Mouse (Mus musculus): Measurements from ENCODE around the gene Cks1b. TPM values are rescaled to one million over a fixed set of nuclear protein-coding genes. Genes with fewer than 3 reads are reported as not detected.

Cks1b gene
- polyA plus RNA-seq, 1 experiment = 174 TPM

DNA sequence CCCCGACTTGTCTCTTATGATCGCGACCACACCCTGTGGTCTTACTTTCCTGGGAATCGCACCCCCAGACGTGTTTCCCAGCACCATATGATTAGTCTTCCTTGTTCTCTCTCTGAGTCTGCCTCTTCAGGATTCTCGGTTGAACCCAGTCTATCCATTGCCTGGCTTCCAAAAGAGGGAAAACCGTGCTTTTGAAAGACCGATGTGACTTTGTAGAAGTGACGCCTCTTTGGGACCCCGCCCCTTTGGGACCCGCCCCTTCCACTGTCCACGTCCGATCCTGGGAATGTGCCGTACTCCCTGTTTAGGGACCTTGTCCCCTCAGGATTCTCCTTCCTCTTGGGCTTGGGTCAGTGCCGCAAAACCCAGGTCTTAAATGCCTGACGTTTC lies 673 bp upstream of the Cks1b start:
- 0 out of 2 replicates have a peak, but pooled peaks cover 4% of the 10 kb centered on the region for H3K4me1 ChIP-seq (ENCODE audit: control insufficient read depth, insufficient read depth, low read length)
- TF ChIP-seq POLR2A (IDR thresholded peaks at IDR 0.05; ENCODE audit: low read depth, low read length) (peak; percentile 89), CTCF (IDR thresholded peaks at IDR 0.05; ENCODE audit: borderline replicate concordance, insufficient read depth, low read length) (no peak)
- H3K4me3 ChIP-seq (ENCODE audit: insufficient read depth, low read length) = peak overlapping the region; percentile 71
- H3K27ac ChIP-seq (ENCODE audit: insufficient read depth, low read length) = peak overlapping the region; percentile 99

DNA sequence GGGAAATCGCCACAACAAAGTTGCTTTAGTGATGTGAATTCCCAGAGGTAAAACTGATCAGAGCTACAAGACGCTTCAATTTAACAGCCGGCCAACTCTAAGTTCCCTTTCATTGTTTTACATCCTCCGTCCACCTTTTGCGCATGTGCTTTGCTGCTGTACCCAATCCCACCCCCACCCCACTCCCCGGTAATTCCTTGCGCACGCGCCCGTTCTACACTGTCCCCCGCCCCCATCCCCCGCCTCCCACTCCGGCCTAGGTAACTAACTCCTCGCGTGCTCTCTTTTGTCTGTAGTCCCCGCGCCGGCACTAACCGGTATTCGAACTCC lies 378 bp downstream of the Cks1b start:
- TF ChIP-seq POLR2A (IDR thresholded peaks at IDR 0.05; ENCODE audit: low read depth, low read length) (peak; percentile 38), CTCF (IDR thresholded peaks at IDR 0.05; ENCODE audit: borderline replicate concordance, insufficient read depth, low read length) (no peak)
- Histone ChIP-seq H3K27ac (ENCODE audit: insufficient read depth, low read length) (peak overlapping the region; percentile 87), H3K4me3 (ENCODE audit: insufficient read depth, low read length) (peak overlapping the region; percentile 95)

DNA sequence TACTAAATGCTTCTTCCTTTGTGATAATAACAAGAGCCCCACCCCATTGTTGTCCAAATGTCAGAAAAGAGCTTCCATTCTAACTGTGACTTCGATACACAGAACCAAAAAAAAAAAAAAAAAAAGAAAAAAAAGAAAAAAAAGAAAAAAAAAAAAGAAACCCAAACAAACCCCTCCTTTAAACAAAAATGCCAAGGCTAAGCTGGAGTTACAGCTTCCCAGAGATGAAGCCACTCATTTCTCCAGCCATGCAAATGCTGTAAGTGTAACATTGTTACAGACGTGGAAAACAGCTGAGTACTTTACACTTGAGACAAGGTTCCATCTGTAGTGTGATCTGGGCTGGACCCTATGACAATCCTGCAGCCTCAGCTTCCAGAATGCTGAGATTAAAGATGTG lies 1.1 kb downstream of the Cks1b start:
- TF ChIP-seq POLR2A (IDR thresholded peaks at IDR 0.05; ENCODE audit: low read depth, low read length) (0 out of 2 replicates have a peak, but pooled peaks have one; percentile 35), CTCF (IDR thresholded peaks at IDR 0.05; ENCODE audit: borderline replicate concordance, insufficient read depth, low read length) (no peak)
- Histone ChIP-seq H3K4me3 (ENCODE audit: insufficient read depth, low read length) (peak overlapping the region; percentile 95), H3K4me1 (ENCODE audit: control insufficient read depth, insufficient read depth, low read length) (0 out of 2 replicates have a peak, but pooled peaks cover 4% of the 10 kb centered on the region), H3K27ac (ENCODE audit: insufficient read depth, low read length) (peak overlapping the region; percentile 87)

More for the DNA sequence above, 378 bp downstream of the Cks1b start:
- 0 out of 2 replicates have a peak, but pooled peaks cover 4% of the 10 kb centered on the region for H3K4me1 ChIP-seq (ENCODE audit: control insufficient read depth, insufficient read depth, low read length)

DNA sequence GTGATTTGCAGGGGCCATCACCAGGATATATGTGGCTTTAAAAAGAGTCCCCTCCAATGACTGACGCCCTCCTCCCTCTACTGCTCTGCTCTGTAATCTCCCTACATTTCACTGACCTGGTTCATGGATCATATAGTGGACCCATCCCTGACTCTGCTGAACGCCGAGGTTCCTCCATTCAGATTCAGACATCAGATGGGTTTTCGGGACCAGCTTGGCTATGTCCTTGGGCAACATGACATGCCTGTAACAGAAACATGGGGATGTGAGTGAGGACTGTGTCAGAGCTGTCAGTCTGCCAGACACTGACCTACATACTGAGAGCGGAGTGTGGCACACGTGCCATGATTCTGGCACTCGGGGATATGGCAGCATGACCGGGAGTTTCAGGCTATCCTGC lies 2.0 kb downstream of the Cks1b start:
- 0 out of 2 replicates have a peak overlapping the region, but pooled peaks have one; percentile 29 for H3K4me3 ChIP-seq (ENCODE audit: insufficient read depth, low read length)
- no peak for TF ChIP-seq CTCF (IDR thresholded peaks at IDR 0.05; ENCODE audit: borderline replicate concordance, insufficient read depth, low read length)
- TF ChIP-seq POLR2A (IDR thresholded peaks at IDR 0.05; ENCODE audit: low read depth, low read length) = no peak
- no peak overlapping the region for H3K27ac ChIP-seq (ENCODE audit: insufficient read depth, low read length)
- H3K4me1 ChIP-seq (ENCODE audit: control insufficient read depth, insufficient read depth, low read length) = 0 out of 2 replicates have a peak, but pooled peaks cover 4% of the 10 kb centered on the region

DNA sequence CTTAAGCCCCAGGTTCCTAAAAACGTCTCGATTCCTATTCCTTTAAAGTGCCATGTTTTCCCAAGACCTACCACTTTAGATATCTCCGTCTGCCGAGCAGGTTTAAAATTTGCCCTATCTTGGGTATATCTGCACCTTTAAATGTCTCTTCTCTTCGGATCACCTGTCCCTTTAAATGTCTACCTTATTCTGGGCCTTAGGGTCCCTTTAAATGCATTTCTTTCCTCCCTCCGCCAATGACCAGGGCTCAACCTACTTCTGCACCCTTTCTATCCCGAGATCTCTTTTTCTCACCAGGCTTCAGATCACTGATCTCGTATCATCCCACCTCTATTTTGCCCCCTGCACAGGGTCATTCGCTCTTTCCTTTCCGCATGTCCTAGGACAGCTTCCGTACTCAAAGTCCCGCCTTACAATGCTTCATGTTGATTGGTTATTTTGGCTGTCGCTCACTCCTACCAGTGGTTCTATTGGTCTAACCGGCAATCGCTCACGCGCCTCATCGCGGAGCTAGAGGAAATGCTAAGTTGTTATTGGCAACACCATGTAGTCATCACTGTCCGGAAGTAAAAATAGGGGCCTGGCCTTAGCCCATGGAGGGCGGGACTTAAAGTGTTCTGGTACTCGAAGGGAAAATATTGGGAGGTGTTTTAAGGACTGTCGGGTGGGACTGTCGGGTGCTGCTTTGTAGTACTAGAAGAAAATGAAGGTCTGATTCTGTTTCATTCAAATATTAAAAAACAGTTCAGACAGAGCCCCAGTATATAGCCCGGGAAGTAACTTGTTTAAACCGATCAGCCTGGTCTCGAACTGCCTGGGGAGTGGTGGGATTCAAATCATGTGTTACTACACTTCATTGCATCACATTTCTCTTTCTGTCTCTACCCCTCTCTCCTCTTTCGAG lies 6.4 kb downstream of the Cks1b start, which contains the start of gene Flad1:
Flad1 (minus strand) TSS at position 381 of the 904 bp plus-strand sequence.
- no peak for TF ChIP-seq CTCF (IDR thresholded peaks at IDR 0.05; ENCODE audit: borderline replicate concordance, insufficient read depth, low read length)
- TF ChIP-seq POLR2A (IDR thresholded peaks at IDR 0.05; ENCODE audit: low read depth, low read length) = peak; percentile 45
- 0 out of 2 replicates have a peak, but pooled peaks cover 5% of the 10 kb centered on the region for H3K4me1 ChIP-seq (ENCODE audit: control insufficient read depth, insufficient read depth, low read length)
- peak within 1 kb of the TSS; percentile 78 for H3K4me3 ChIP-seq (ENCODE audit: insufficient read depth, low read length)
- peak within 1 kb of the TSS; percentile 9; the same call in 1 of the 2 replicates for H3K27ac ChIP-seq (ENCODE audit: insufficient read depth, low read length)

DNA sequence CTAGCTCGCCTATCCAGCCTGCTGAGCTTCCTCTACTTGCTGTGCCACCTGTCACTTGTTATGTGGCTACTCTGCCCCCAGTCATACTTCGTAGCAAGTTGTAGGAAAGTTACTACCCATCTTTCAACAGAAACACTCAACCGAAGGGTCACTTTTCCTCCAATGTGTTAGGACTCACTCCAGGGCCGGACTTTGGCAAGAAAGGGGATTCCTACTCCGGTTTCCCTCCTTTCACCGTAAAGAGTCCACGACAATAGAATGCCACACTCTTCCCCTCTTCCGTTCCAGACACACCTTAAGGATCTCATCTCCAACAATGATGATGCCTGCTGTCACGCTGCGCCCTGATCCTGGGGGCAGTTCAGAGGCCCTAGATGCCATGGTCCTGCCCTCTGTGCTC lies 7.3 kb downstream of the Cks1b start:
- H3K4me3 ChIP-seq (ENCODE audit: insufficient read depth, low read length) = peak overlapping the region; percentile 78
- H3K4me1 ChIP-seq (ENCODE audit: control insufficient read depth, insufficient read depth, low read length) = 0 out of 2 replicates have a peak, but pooled peaks cover 5% of the 10 kb centered on the region
- TF ChIP-seq POLR2A (IDR thresholded peaks at IDR 0.05; ENCODE audit: low read depth, low read length) (no peak), CTCF (IDR thresholded peaks at IDR 0.05; ENCODE audit: borderline replicate concordance, insufficient read depth, low read length) (no peak)
- no peak overlapping the region for H3K27ac ChIP-seq (ENCODE audit: insufficient read depth, low read length)

DNA sequence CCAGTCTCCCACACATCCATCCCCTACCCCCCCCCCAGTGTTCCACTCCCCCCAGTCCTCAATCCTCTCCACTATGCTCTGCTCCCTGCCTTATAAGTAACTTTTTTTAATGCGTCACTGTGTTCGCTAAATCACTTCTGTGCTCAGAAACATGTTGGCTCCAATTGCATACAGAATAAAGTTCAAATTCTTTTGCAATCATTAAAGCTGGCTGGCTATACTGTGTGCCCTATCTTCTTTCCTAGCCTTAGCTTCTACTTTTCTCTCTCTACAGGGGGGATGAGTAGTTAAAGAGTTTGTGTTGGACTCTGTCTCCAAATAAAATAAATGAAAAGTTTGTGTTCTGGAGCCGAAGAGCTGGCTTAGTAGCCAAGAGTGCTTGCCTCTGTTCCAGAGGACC lies 8.5 kb downstream of the Cks1b start:
- H3K27ac ChIP-seq (ENCODE audit: insufficient read depth, low read length) = no peak overlapping the region
- TF ChIP-seq POLR2A (IDR thresholded peaks at IDR 0.05; ENCODE audit: low read depth, low read length) (no peak), CTCF (IDR thresholded peaks at IDR 0.05; ENCODE audit: borderline replicate concordance, insufficient read depth, low read length) (no peak)
- 0 out of 2 replicates have a peak, but pooled peaks cover 5% of the 10 kb centered on the region for H3K4me1 ChIP-seq (ENCODE audit: control insufficient read depth, insufficient read depth, low read length)
- no peak overlapping the region for H3K4me3 ChIP-seq (ENCODE audit: insufficient read depth, low read length)

DNA sequence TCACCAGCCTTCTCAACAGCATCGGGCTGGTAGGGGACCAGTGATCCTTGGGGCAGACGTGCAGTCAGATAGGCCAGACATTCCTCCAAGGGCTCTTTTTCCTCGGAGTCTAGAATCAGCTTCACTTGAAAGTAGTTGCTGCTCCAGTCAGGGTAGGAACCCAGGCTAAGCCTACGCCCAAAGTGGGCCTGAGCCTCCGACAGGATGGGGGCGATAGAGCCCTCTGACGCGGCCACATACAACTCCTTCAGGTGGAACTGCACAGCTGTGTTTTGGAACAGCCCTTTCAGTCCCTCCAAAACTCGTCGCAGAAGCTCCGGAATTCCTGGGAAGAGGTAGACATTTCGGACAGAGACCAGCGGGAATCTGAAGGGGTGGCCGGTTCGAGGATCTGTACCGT lies 9.7 kb downstream of the Cks1b start:
- Histone ChIP-seq H3K4me3 (ENCODE audit: insufficient read depth, low read length) (no peak overlapping the region), H3K4me1 (ENCODE audit: control insufficient read depth, insufficient read depth, low read length) (0 out of 2 replicates have a peak, but pooled peaks cover 5% of the 10 kb centered on the region), H3K27ac (ENCODE audit: insufficient read depth, low read length) (no peak overlapping the region)
- TF ChIP-seq POLR2A (IDR thresholded peaks at IDR 0.05; ENCODE audit: low read depth, low read length) (no peak), CTCF (IDR thresholded peaks at IDR 0.05; ENCODE audit: borderline replicate concordance, insufficient read depth, low read length) (no peak)

DNA sequence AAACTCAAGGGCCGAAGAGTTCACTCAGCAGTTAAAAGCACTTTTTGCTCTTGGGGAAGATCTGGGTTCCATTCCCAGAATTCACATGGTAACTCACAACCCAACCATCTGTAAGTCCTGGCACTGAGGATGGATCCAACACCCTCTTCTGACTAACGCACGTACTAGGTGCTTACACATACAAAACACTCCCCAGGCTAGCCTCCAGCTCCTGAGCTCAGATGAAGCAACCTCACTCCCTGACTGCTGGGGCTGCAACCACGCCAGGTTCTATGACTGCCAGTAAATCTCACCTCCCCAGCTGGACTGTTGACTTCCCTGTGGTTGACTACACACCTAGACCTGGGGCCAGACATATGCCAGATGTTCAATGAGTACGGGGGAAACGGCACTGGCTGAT lies 11.3 kb downstream of the Cks1b start:
- Histone ChIP-seq H3K27ac (ENCODE audit: insufficient read depth, low read length) (no peak overlapping the region), H3K4me1 (ENCODE audit: control insufficient read depth, insufficient read depth, low read length) (0 out of 2 replicates have a peak, but pooled peaks cover 5% of the 10 kb centered on the region), H3K4me3 (ENCODE audit: insufficient read depth, low read length) (no peak overlapping the region)
- no peak for TF ChIP-seq POLR2A (IDR thresholded peaks at IDR 0.05; ENCODE audit: low read depth, low read length)
- TF ChIP-seq CTCF (IDR thresholded peaks at IDR 0.05; ENCODE audit: borderline replicate concordance, insufficient read depth, low read length) = no peak

DNA sequence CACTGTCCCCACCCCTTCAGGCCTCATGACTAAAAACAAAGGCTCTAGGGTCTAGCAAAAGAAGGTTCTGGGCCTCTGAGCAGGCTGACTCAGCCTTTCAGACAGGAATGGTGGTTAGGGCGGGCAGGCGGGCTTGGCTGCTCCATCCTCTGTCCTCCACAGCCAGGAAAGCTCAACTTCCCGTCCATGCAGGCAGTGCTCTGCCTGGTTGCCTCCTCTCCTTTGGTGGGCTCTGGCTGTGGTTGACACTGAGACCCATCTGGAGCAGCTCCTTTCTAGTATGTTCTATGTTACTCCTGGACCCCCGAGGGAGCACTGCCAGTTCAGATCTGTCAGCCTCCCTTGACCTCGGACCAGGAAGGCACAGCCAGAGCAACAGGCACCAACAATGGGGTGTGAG lies 15.5 kb downstream of the Cks1b start, which contains the start of gene Lenep:
Lenep (minus strand) TSS at position 101 of the 400 bp plus-strand sequence.
- H3K4me1 ChIP-seq (ENCODE audit: control insufficient read depth, insufficient read depth, low read length) = no peaks in the 10 kb centered on the region; the same call in 1 of the 2 replicates
- no peak within 1 kb of the TSS for H3K27ac ChIP-seq (ENCODE audit: insufficient read depth, low read length)
- no peak within 1 kb of the TSS for H3K4me3 ChIP-seq (ENCODE audit: insufficient read depth, low read length)
- TF ChIP-seq POLR2A (IDR thresholded peaks at IDR 0.05; ENCODE audit: low read depth, low read length) = no peak
- no peak for TF ChIP-seq CTCF (IDR thresholded peaks at IDR 0.05; ENCODE audit: borderline replicate concordance, insufficient read depth, low read length)
